Mouse (Mus musculus): Measurements from ENCODE around the gene Slc39a1. TPM values are rescaled to one million over a fixed set of nuclear protein-coding genes. Genes with fewer than 3 reads are reported as not detected.

Gene Slc39a1
- total RNA-seq, 2 experiments from 2014 or later, result 83.7 to 84.3 TPM

- DNase-seq (ENCODE audit: low spot score), result no peak
- intact Hi-C loops (cut with DNase I), result loop anchor here (1.0 kb wide), 1 partner anchor 83 kb away; no protein-coding TSS in a partner anchor
These were observed 42.6 kb downstream of the Slc39a1 start for GRCm38 (mm10) chr3:90290602-90291001.

- intact Hi-C loops (cut with DNase I), result loop anchor here (2.0 kb wide), 1 partner anchor 25 kb away; no protein-coding TSS in a partner anchor
These were observed 44.0 kb downstream of the Slc39a1 start for GRCm38 (mm10) chr3:90291982-90292344.

GRCm38 (mm10) chr3:90292345-90293275 lies 44.6 kb downstream of the Slc39a1 start, which contains the start of gene Gatad2b:
Gene Gatad2b, plus strand, starts transcription at chr3:90293178.
- peak; percentile 97 for DNase-seq (ENCODE audit: low spot score)
- intact Hi-C loops (cut with DNase I), result loop anchor here (2.0 kb wide), 1 partner anchor 26 kb away; no protein-coding TSS in a partner anchor

More at GRCm38 (mm10) chr3:90291982-90292344, 44.0 kb downstream of the Slc39a1 start:
- no peak for DNase-seq (ENCODE audit: low spot score)

- peak; percentile 21 for DNase-seq (ENCODE audit: low spot score)
These were observed 45.5 kb downstream of the Slc39a1 start for GRCm38 (mm10) chr3:90293352-90294063.

GRCm38 (mm10) chr3:90294064-90294440 lies 46.1 kb downstream of the Slc39a1 start:
- DNase-seq (ENCODE audit: low spot score), result no peak
- intact Hi-C loops (cut with DNase I), result no loop called here

More at GRCm38 (mm10) chr3:90293352-90294063, 45.5 kb downstream of the Slc39a1 start:
- intact Hi-C loops (cut with DNase I), result loop anchor here (2.0 kb wide), 1 partner anchor 27 kb away; no protein-coding TSS in a partner anchor

- DNase-seq (ENCODE audit: low spot score), result no peak
- intact Hi-C loops (cut with DNase I), result loop anchor here (5.0 kb wide), 1 partner anchor 43 kb away; no protein-coding TSS in a partner anchor
These were observed 46.7 kb downstream of the Slc39a1 start for GRCm38 (mm10) chr3:90294651-90295050.

Small RNA genes within 50 kb of the gene (microRNA-seq; reads per million reads assigned to microRNA genes)
- gene Mir7012, result not detected

Other genes with a start within 250 kb of the Slc39a1 start
- gene Hax1, start 249.4 kb upstream of the Slc39a1 start, total RNA-seq (2021), result 10 to 100 TPM; 41.8 to 46.1 TPM
- 10 to 100 TPM; 71.4 to 79.5 TPM for gene 4933434E20Rik, start 196.5 kb upstream of the Slc39a1 start, total RNA-seq (2021)
- 100 to 1,000 TPM; 113 to 123 TPM for gene Ubap2l, start 195.5 kb upstream of the Slc39a1 start, total RNA-seq (2021)
- gene Tpm3, start 175.5 kb upstream of the Slc39a1 start, total RNA-seq (2021), result 10 to 100 TPM; 46.8 to 51.5 TPM
- gene Nup210l, start 144.0 kb upstream of the Slc39a1 start, total RNA-seq (2021), result under 1 TPM; 0.08 TPM
- gene Rps27, start 34.5 kb upstream of the Slc39a1 start, total RNA-seq (2021), result 1,000 to 10,000 TPM in 1 of 2 experiments, 100 to 1,000 TPM in 1; 993 to 1,012 TPM
- gene Rab13, start 34.5 kb upstream of the Slc39a1 start, total RNA-seq (2021), result 1 to 10 TPM; 6.0 to 7.9 TPM
- gene Jtb, start 16.6 kb upstream of the Slc39a1 start, total RNA-seq (2021), result 10 to 100 TPM; 49.0 to 50.7 TPM
- not detected for gene Creb3l4, start 4.7 kb upstream of the Slc39a1 start, total RNA-seq (2021)
- 10 to 100 TPM; 14.6 to 16.1 TPM for gene Crtc2, start 6.0 kb downstream of the Slc39a1 start, total RNA-seq (2021)
- gene Dennd4b, start 17.0 kb downstream of the Slc39a1 start, total RNA-seq (2021), result 10 to 100 TPM; 31.9 to 33.4 TPM
- 10 to 100 TPM; 42.8 to 43.6 TPM for gene Gatad2b, start 45.0 kb downstream of the Slc39a1 start, total RNA-seq (2021)
- 1 to 10 TPM in 1 of 2 experiments, under 1 TPM in 1; 0.78 to 1.4 TPM for gene Slc27a3, start 141.8 kb downstream of the Slc39a1 start, total RNA-seq (2021)
- gene Ints3, start 185.4 kb downstream of the Slc39a1 start, total RNA-seq (2021), result 10 to 100 TPM; 25.2 to 26.9 TPM
- 10 to 100 TPM; 17.2 to 18.8 TPM for gene Npr1, start 217.7 kb downstream of the Slc39a1 start, total RNA-seq (2021)
- gene Ilf2, start 228.0 kb downstream of the Slc39a1 start, total RNA-seq (2021), result 10 to 100 TPM; 31.5 to 33.4 TPM
- 10 to 100 TPM; 59.5 to 62.6 TPM for gene Snapin, start 242.9 kb downstream of the Slc39a1 start, total RNA-seq (2021)

Data from heart, postnatal 25 days (tissue).